ENCODE assay signal across 10 mouse cellular contexts in genomic region chr5:124026568-124026967, GRCm38 (mm10). TPM values are rescaled to one million over a fixed set of nuclear protein-coding genes. Genes with fewer than 3 reads are reported as not detected.
DNase-seq lines count a peak whose midpoint lies in the region; ATAC-seq and TF ChIP-seq lines count a peak whose summit lies in the region.
"Had no signal": no experiment of that assay in that cellular context is flagged by ENCODE, and none has a peak within 500 bp of the region (broad histone marks: within the 10 kb centered on the region; RNA-seq: fewer than 3 reads in every experiment).

No protein-coding gene starts in this region.

- no peaks in the 10 kb centered on the region for H3K9me3 ChIP-seq in hindbrain, embryonic 14.5 days (ENCODE audit: control insufficient read depth, low read length)
- H3K9me3 ChIP-seq in midbrain, embryonic 13.5 days = no peaks in the 10 kb centered on the region
- H3K9me3 ChIP-seq: embryonic facial prominence, embryonic 15.5 days had no signal

- H3K27me3 ChIP-seq in hindbrain, embryonic 14.5 days (ENCODE audit: control insufficient read depth, insufficient read depth, low read length) = no peaks in the 10 kb centered on the region
- H3K27me3 ChIP-seq in midbrain, embryonic 13.5 days = no peaks in the 10 kb centered on the region
- H3K27me3 ChIP-seq: embryonic facial prominence, embryonic 15.5 days had no signal

- H3K4me3 ChIP-seq in layer of hippocampus, adult 2 months = no peak overlapping the region
- no peak overlapping the region for H3K4me3 ChIP-seq in hindbrain, embryonic 14.5 days (replicated peaks; ENCODE audit: low read length)
- no peak overlapping the region for H3K4me3 ChIP-seq in midbrain, embryonic 13.5 days (replicated peaks)
- H3K4me3 ChIP-seq: embryonic facial prominence, embryonic 15.5 days had no signal

- WGBS in hindbrain, embryonic 14.5 days = 45% methylated on average over 5 of the region's 5 CpGs
- 53% methylated on average over 5 of the region's 5 CpGs for WGBS in midbrain, embryonic 13.5 days

- ATAC-seq in hindbrain, embryonic 14.5 days (ENCODE audit: low FRiP score) = no peak
- ATAC-seq in monocyte, adult 5-6 weeks (replicated peaks; ENCODE audit: insufficient number of reproducible peaks, low FRiP score, low TSS enrichment, poor library complexity, severe bottlenecking) = 0 out of 2 replicates have a peak, but pooled peaks have one; percentile 6
- ATAC-seq in midbrain, embryonic 13.5 days = no peak

- H3K9ac ChIP-seq in hindbrain, embryonic 14.5 days = peak overlapping the region; percentile 16; the same call in 1 of the 2 replicates
- H3K9ac ChIP-seq in midbrain, embryonic 13.5 days (replicated peaks) = no peak overlapping the region
- H3K9ac ChIP-seq: embryonic facial prominence, embryonic 15.5 days had no signal

- no peak for TF ChIP-seq CTCF in layer of hippocampus, adult 2 months (conservative IDR thresholded peaks at IDR 0.05)

- DNase-seq in adrenal gland, postnatal 10 days = peak; percentile 22
- DNase-seq in adrenal gland, postnatal 25 days = no peak
- no peak for DNase-seq in layer of hippocampus, adult 2 months (ENCODE audit: low spot score in 2 of 2)
- DNase-seq in layer of hippocampus, postnatal 25 days (ENCODE audit: extremely low spot score in 1 of 2, low spot score in 1 of 2) = no peak
- no peak for DNase-seq in hindbrain, embryonic 14.5 days (ENCODE audit: low spot score)
- DNase-seq in ovary, adult 18-20 months (ENCODE audit: low spot score) = no peak
- DNase-seq: left cerebral cortex, postnatal 4 days had no signal

- no peaks in the 10 kb centered on the region; the same call in 1 of the 2 replicates for H3K36me3 ChIP-seq in hindbrain, embryonic 14.5 days (replicated peaks; ENCODE audit: control insufficient read depth, insufficient read depth)
- 0 out of 2 replicates have a peak, but pooled peaks cover 6% of the 10 kb centered on the region for H3K36me3 ChIP-seq in midbrain, embryonic 13.5 days

- peaks cover 56% of the 10 kb centered on the region for H3K4me1 ChIP-seq in hindbrain, embryonic 14.5 days (replicated peaks; ENCODE audit: control insufficient read depth, insufficient read depth, low read length)
- peaks cover 91% of the 10 kb centered on the region for H3K4me1 ChIP-seq in midbrain, embryonic 13.5 days (replicated peaks)

- H3K4me2 ChIP-seq in hindbrain, embryonic 14.5 days (replicated peaks) = peak overlapping the region; percentile 16; the same call in 1 of the 2 replicates
- no peak overlapping the region for H3K4me2 ChIP-seq in midbrain, embryonic 13.5 days (replicated peaks)
- H3K4me2 ChIP-seq: embryonic facial prominence, embryonic 15.5 days had no signal

- H3K27ac ChIP-seq in layer of hippocampus, adult 2 months = peak overlapping the region; percentile 81
- H3K27ac ChIP-seq in hindbrain, embryonic 14.5 days = 0 out of 2 replicates have a peak overlapping the region, but pooled peaks have one; percentile 5
- H3K27ac ChIP-seq in midbrain, embryonic 13.5 days = no peak overlapping the region
- H3K27ac ChIP-seq: embryonic facial prominence, embryonic 15.5 days had no signal

RNA-seq across cellular contexts. Expression of gene Vps37b, which starts 5.5 kb away (rescaled TPM):
- total RNA-seq in adrenal gland, postnatal 10 days (2021) = 10 to 100 TPM; 41.1 to 58.1 TPM
- total RNA-seq in adrenal gland, postnatal 25 days (2021) = 75.2 and 101 TPM in 2 replicates
- 10 to 100 TPM; 36.8 to 42.2 TPM for total RNA-seq in layer of hippocampus, adult 2 months (2021)
- total RNA-seq in layer of hippocampus, postnatal 25 days (2021) = 10 to 100 TPM; 41.2 to 47.2 TPM
- polyA plus RNA-seq in hindbrain, embryonic 14.5 days (2014; fragmentation: Nextera tagmentation; extraction: Ambion mirVana) = 59.5 and 61.7 TPM in 2 replicates
- total RNA-seq in monocyte, adult 5-6 weeks (2017) = 118 to 126 TPM (median 121 TPM) in 3 replicates
- polyA plus RNA-seq in midbrain, embryonic 13.5 days (2015; fragmentation: Nextera tagmentation; extraction: Ambion mirVana) = 71.5 and 79.3 TPM in 2 replicates

RNA-seq across cellular contexts. Expression of gene Hip1r, which starts 53.1 kb away (rescaled TPM):
- total RNA-seq in adrenal gland, postnatal 10 days (2021) = 10 to 100 TPM; 18.2 to 22.5 TPM
- total RNA-seq in adrenal gland, postnatal 25 days (2021) = 17.9 and 18.3 TPM in 2 replicates
- 10 to 100 TPM; 42.8 to 43.8 TPM for total RNA-seq in layer of hippocampus, adult 2 months (2021)
- total RNA-seq in layer of hippocampus, postnatal 25 days (2021) = 10 to 100 TPM; 48.8 to 51.3 TPM
- polyA plus RNA-seq in hindbrain, embryonic 14.5 days (2014; fragmentation: Nextera tagmentation; extraction: Ambion mirVana) = 22.4 and 27.9 TPM in 2 replicates
- 47.8 to 65.8 TPM (median 64.6 TPM) in 3 replicates for total RNA-seq in monocyte, adult 5-6 weeks (2017)
- 19.0 and 20.1 TPM in 2 replicates for polyA plus RNA-seq in midbrain, embryonic 13.5 days (2015; fragmentation: Nextera tagmentation; extraction: Ambion mirVana)
